Mouse (Mus musculus): Measurements from ENCODE around the gene Aspn. TPM values are rescaled to one million over a fixed set of nuclear protein-coding genes. Genes with fewer than 3 reads are reported as not detected.

Aspn gene
- polyA plus RNA-seq (2011; ENCODE audit: insufficient read depth, insufficient read length, low replicate concordance, missing spikeins): 2.0 and 5.9 TPM in 2 replicates

GRCm38 (mm10) chr13:49544279-49544678 lies at the start of gene Aspn:
Gene Aspn, plus strand, starts transcription at chr13:49544443.
- Histone ChIP-seq H3K27ac (ENCODE audit: control insufficient read depth, insufficient read depth, low read depth, low read length, poor library complexity) (no peak within 1 kb of the TSS), H3K4me3 (replicated peaks; ENCODE audit: control insufficient read depth, low read depth, low read length) (no peak within 1 kb of the TSS), H3K4me1 (ENCODE audit: control insufficient read depth, insufficient read depth, low read length) (no peaks in the 10 kb centered on the region)
- WGBS: 82% methylated on average over 3 of the region's 3 CpGs
- no peak for TF ChIP-seq CTCF (IDR thresholded peaks at IDR 0.05; ENCODE audit: control insufficient read depth, insufficient read depth, low read length)
- no peak for TF ChIP-seq POLR2A (IDR thresholded peaks at IDR 0.05; ENCODE audit: borderline replicate concordance, control insufficient read depth, low read depth, low read length)

GRCm38 (mm10) chr13:49504510-49504909 lies 39.7 kb upstream of the Aspn start, which contains the start of gene Ecm2:
Gene Ecm2, plus strand, starts transcription at chr13:49504810.
- TF ChIP-seq POLR2A (IDR thresholded peaks at IDR 0.05; ENCODE audit: borderline replicate concordance, control insufficient read depth, low read depth, low read length) (no peak), CTCF (IDR thresholded peaks at IDR 0.05; ENCODE audit: control insufficient read depth, insufficient read depth, low read length) (no peak)
- WGBS: 33% methylated on average over 4 of the region's 4 CpGs
- Histone ChIP-seq H3K27ac (ENCODE audit: control insufficient read depth, insufficient read depth, low read depth, low read length, poor library complexity) (no peak within 1 kb of the TSS), H3K4me3 (replicated peaks; ENCODE audit: control insufficient read depth, low read depth, low read length) (no peak within 1 kb of the TSS), H3K4me1 (ENCODE audit: control insufficient read depth, insufficient read depth, low read length) (no peaks in the 10 kb centered on the region)

GRCm38 (mm10) chr13:49505776-49506175 lies 38.5 kb upstream of the Aspn start:
- Histone ChIP-seq H3K4me1 (ENCODE audit: control insufficient read depth, insufficient read depth, low read length) (no peaks in the 10 kb centered on the region), H3K27ac (ENCODE audit: control insufficient read depth, insufficient read depth, low read depth, low read length, poor library complexity) (no peak overlapping the region), H3K4me3 (replicated peaks; ENCODE audit: control insufficient read depth, low read depth, low read length) (no peak overlapping the region)
- TF ChIP-seq CTCF (IDR thresholded peaks at IDR 0.05; ENCODE audit: control insufficient read depth, insufficient read depth, low read length) (no peak), POLR2A (IDR thresholded peaks at IDR 0.05; ENCODE audit: borderline replicate concordance, control insufficient read depth, low read depth, low read length) (no peak)
- 87% methylated on average over 4 of the region's 4 CpGs for WGBS

- TF ChIP-seq POLR2A (IDR thresholded peaks at IDR 0.05; ENCODE audit: borderline replicate concordance, control insufficient read depth, low read depth, low read length): no peak
- no peak for TF ChIP-seq CTCF (IDR thresholded peaks at IDR 0.05; ENCODE audit: control insufficient read depth, insufficient read depth, low read length)
- H3K27ac ChIP-seq (ENCODE audit: control insufficient read depth, insufficient read depth, low read depth, low read length, poor library complexity): no peak overlapping the region
- H3K4me3 ChIP-seq (replicated peaks; ENCODE audit: control insufficient read depth, low read depth, low read length): no peak overlapping the region
- no peaks in the 10 kb centered on the region for H3K4me1 ChIP-seq (ENCODE audit: control insufficient read depth, insufficient read depth, low read length)
- WGBS: 86% methylated on average over 3 of the region's 3 CpGs
Measured at GRCm38 (mm10) chr13:49507176-49507575, 37.1 kb upstream of the Aspn start.

GRCm38 (mm10) chr13:49518761-49519160 lies 25.5 kb upstream of the Aspn start:
- H3K27ac ChIP-seq (ENCODE audit: control insufficient read depth, insufficient read depth, low read depth, low read length, poor library complexity): no peak overlapping the region
- no peak for TF ChIP-seq CTCF (IDR thresholded peaks at IDR 0.05; ENCODE audit: control insufficient read depth, insufficient read depth, low read length)
- TF ChIP-seq POLR2A (IDR thresholded peaks at IDR 0.05; ENCODE audit: borderline replicate concordance, control insufficient read depth, low read depth, low read length): no peak
- no peaks in the 10 kb centered on the region for H3K4me1 ChIP-seq (ENCODE audit: control insufficient read depth, insufficient read depth, low read length)
- 41% methylated on average over 2 of the region's 2 CpGs for WGBS
- no peak overlapping the region for H3K4me3 ChIP-seq (replicated peaks; ENCODE audit: control insufficient read depth, low read depth, low read length)

- no peak overlapping the region for H3K4me3 ChIP-seq (replicated peaks; ENCODE audit: control insufficient read depth, low read depth, low read length)
- TF ChIP-seq POLR2A (IDR thresholded peaks at IDR 0.05; ENCODE audit: borderline replicate concordance, control insufficient read depth, low read depth, low read length): no peak
- TF ChIP-seq CTCF (IDR thresholded peaks at IDR 0.05; ENCODE audit: control insufficient read depth, insufficient read depth, low read length): no peak
- WGBS: 86% methylated on average over 2 of the region's 2 CpGs
- no peaks in the 10 kb centered on the region for H3K4me1 ChIP-seq (ENCODE audit: control insufficient read depth, insufficient read depth, low read length)
- H3K27ac ChIP-seq (ENCODE audit: control insufficient read depth, insufficient read depth, low read depth, low read length, poor library complexity): no peak overlapping the region
Measured at GRCm38 (mm10) chr13:49526235-49526634, 18.0 kb upstream of the Aspn start.

GRCm38 (mm10) chr13:49530636-49531035 lies 13.6 kb upstream of the Aspn start:
- WGBS: 95% methylated on average over 4 of the region's 4 CpGs
- TF ChIP-seq CTCF (IDR thresholded peaks at IDR 0.05; ENCODE audit: control insufficient read depth, insufficient read depth, low read length) (no peak), POLR2A (IDR thresholded peaks at IDR 0.05; ENCODE audit: borderline replicate concordance, control insufficient read depth, low read depth, low read length) (no peak)
- Histone ChIP-seq H3K4me1 (ENCODE audit: control insufficient read depth, insufficient read depth, low read length) (no peaks in the 10 kb centered on the region), H3K27ac (ENCODE audit: control insufficient read depth, insufficient read depth, low read depth, low read length, poor library complexity) (no peak overlapping the region), H3K4me3 (replicated peaks; ENCODE audit: control insufficient read depth, low read depth, low read length) (no peak overlapping the region)

GRCm38 (mm10) chr13:49536946-49537345 lies 7.3 kb upstream of the Aspn start:
- no peak overlapping the region for H3K27ac ChIP-seq (ENCODE audit: control insufficient read depth, insufficient read depth, low read depth, low read length, poor library complexity)
- TF ChIP-seq POLR2A (IDR thresholded peaks at IDR 0.05; ENCODE audit: borderline replicate concordance, control insufficient read depth, low read depth, low read length): no peak
- no peak for TF ChIP-seq CTCF (IDR thresholded peaks at IDR 0.05; ENCODE audit: control insufficient read depth, insufficient read depth, low read length)
- no peaks in the 10 kb centered on the region for H3K4me1 ChIP-seq (ENCODE audit: control insufficient read depth, insufficient read depth, low read length)
- 92% methylated on average over 1 of the region's 1 CpGs for WGBS
- H3K4me3 ChIP-seq (replicated peaks; ENCODE audit: control insufficient read depth, low read depth, low read length): no peak overlapping the region

GRCm38 (mm10) chr13:49538693-49539092 lies 5.5 kb upstream of the Aspn start:
- WGBS: 83% methylated on average over 1 of the region's 1 CpGs
- Histone ChIP-seq H3K27ac (ENCODE audit: control insufficient read depth, insufficient read depth, low read depth, low read length, poor library complexity) (no peak overlapping the region), H3K4me1 (ENCODE audit: control insufficient read depth, insufficient read depth, low read length) (no peaks in the 10 kb centered on the region), H3K4me3 (replicated peaks; ENCODE audit: control insufficient read depth, low read depth, low read length) (no peak overlapping the region)
- no peak for TF ChIP-seq CTCF (IDR thresholded peaks at IDR 0.05; ENCODE audit: control insufficient read depth, insufficient read depth, low read length)
- TF ChIP-seq POLR2A (IDR thresholded peaks at IDR 0.05; ENCODE audit: borderline replicate concordance, control insufficient read depth, low read depth, low read length): no peak
